In genomic region chr17:13697646-13698045, GRCm38 (mm10) we compare ENCODE assay signal across 18 mouse cellular contexts.
"Had no signal": no experiment of that assay in that cellular context is flagged by ENCODE, and none has a peak within 500 bp of the region (broad histone marks: within the 10 kb centered on the region; RNA-seq: fewer than 3 reads in every experiment).

No protein-coding gene starts in this region.

- H3K36me3 ChIP-seq: limb, embryonic 12.5 days; limb, embryonic 15.5 days; midbrain, embryonic 12.5 days; midbrain, embryonic 15.5 days; neural tube, embryonic 12.5 days; neural tube, embryonic 15.5 days; stomach, embryonic 15.5 days had no signal

- H3K9ac ChIP-seq: limb, embryonic 12.5 days; limb, embryonic 15.5 days; midbrain, embryonic 12.5 days; midbrain, embryonic 15.5 days; neural tube, embryonic 12.5 days; neural tube, embryonic 15.5 days; stomach, embryonic 15.5 days had no signal

- H3K4me2 ChIP-seq: limb, embryonic 12.5 days; limb, embryonic 15.5 days; midbrain, embryonic 12.5 days; midbrain, embryonic 15.5 days; neural tube, embryonic 12.5 days; neural tube, embryonic 15.5 days; stomach, embryonic 15.5 days had no signal

- H3K27ac ChIP-seq: kidney, postnatal 0 days; layer of hippocampus, adult 2 months; limb, embryonic 12.5 days; limb, embryonic 15.5 days; macrophage; midbrain, embryonic 12.5 days; midbrain, embryonic 15.5 days; neural tube, embryonic 12.5 days; neural tube, embryonic 15.5 days; stomach, embryonic 15.5 days had no signal

- DNase-seq: kidney, adult 2 months; kidney, postnatal 25 days; left cerebral cortex, postnatal 4 days; lung, adult 18-20 months; right cerebral cortex, postnatal 25 days; spleen, adult 18-20 months; thymus, postnatal 25 days had no signal

- H3K27me3 ChIP-seq: limb, embryonic 12.5 days; limb, embryonic 15.5 days; midbrain, embryonic 12.5 days; midbrain, embryonic 15.5 days; neural tube, embryonic 12.5 days; neural tube, embryonic 15.5 days; stomach, embryonic 15.5 days had no signal

- H3K4me3 ChIP-seq: layer of hippocampus, adult 2 months; limb, embryonic 12.5 days; limb, embryonic 15.5 days; midbrain, embryonic 12.5 days; midbrain, embryonic 15.5 days; neural tube, embryonic 12.5 days; neural tube, embryonic 15.5 days; stomach, embryonic 15.5 days had no signal

- H3K9me3 ChIP-seq: limb, embryonic 12.5 days; limb, embryonic 15.5 days; midbrain, embryonic 12.5 days; midbrain, embryonic 15.5 days; neural tube, embryonic 12.5 days; neural tube, embryonic 15.5 days; stomach, embryonic 15.5 days had no signal

- ATAC-seq: intestine, postnatal 0 days; midbrain, embryonic 15.5 days had no signal
